Mouse (Mus musculus) midbrain, embryonic 15.5 days (tissue): ENCODE results near the gene Zfp385a. TPM values are rescaled to one million over a fixed set of nuclear protein-coding genes. Genes with fewer than 3 reads are reported as not detected.

Experiments
- ATAC-seq: fragments of 200-750 bp; cut with Nextera tagmentation; replicated peaks from 2 replicates; pipeline ENCODE4 v1.8.0; 2017; ENCODE audit warnings: moderate TSS enrichment
- H3K27ac ChIP-seq: fragments of 300-500 bp; sonication (generic); 2 replicates; pipeline ENCODE4 v1.5.1; 2015; ENCODE audit warnings: mild to moderate bottlenecking, inconsistent platforms
- H3K27me3 ChIP-seq: fragments of 300-500 bp; sonication (generic); replicated peaks from 2 replicates; pipeline ENCODE4 v1.6.1; 2015; ENCODE audit warnings: inconsistent platforms
- H3K36me3 ChIP-seq: fragments of 300-500 bp; sonication (generic); replicated peaks from 2 replicates; pipeline ENCODE4 v1.6.1; 2015; ENCODE audit warnings: inconsistent platforms
- H3K4me1 ChIP-seq: fragments of 300-500 bp; sonication (generic); 2 replicates; pipeline ENCODE4 v1.6.1; 2015; ENCODE audit warnings: inconsistent platforms
- H3K4me2 ChIP-seq: fragments of 300-500 bp; sonication (generic); 2 replicates; pipeline ENCODE4 v1.6.1; 2015; ENCODE audit warnings: inconsistent platforms, mild to moderate bottlenecking, moderate library complexity
- H3K4me3 ChIP-seq: fragments of 300-500 bp; sonication (generic); 2 replicates; pipeline ENCODE4 v1.5.1; 2015; ENCODE audit warnings: mild to moderate bottlenecking, inconsistent platforms
- H3K9ac ChIP-seq: fragments of 300-500 bp; sonication (generic); 2 replicates; pipeline ENCODE4 v1.6.1; 2015; ENCODE audit warnings: mild to moderate bottlenecking, inconsistent platforms
- H3K9me3 ChIP-seq: fragments of 300-500 bp; sonication (generic); 2 replicates; pipeline ENCODE4 v1.6.1; 2016; ENCODE audit warnings: inconsistent platforms
- WGBS: fragments of 180-500 bp; shearing (Covaris S2); methylation state at CpG from one replicate; pipeline ENCODE4 v1.1.7; 2015; ENCODE audit warnings: mixed read lengths; 5-methylcytosine and 5-hydroxymethylcytosine counted together
- polyA plus RNA-seq: library from polyadenylated mRNA; unstranded; fragments of >200 nt; fragmentation: Nextera tagmentation; extraction: Ambion mirVana; gene quantifications from 2 replicates; pipeline ENCODE4 v1.2.1, GENCODE M21; 2015

Gene Zfp385a
- polyA plus RNA-seq, 1 experiment from 2014 or later, result 24.4 TPM

- H3K9me3 ChIP-seq, result no peaks in the 10 kb centered on the region
- no peak overlapping the region; the same call in 1 of the 2 replicates for H3K9ac ChIP-seq
- H3K4me2 ChIP-seq, result peak overlapping the region; percentile 40; the same call in 1 of the 2 replicates
- WGBS, result 11% methylated on average over 18 of the region's 18 CpGs
- H3K27ac ChIP-seq, result peak overlapping the region; percentile 31; the same call in 1 of the 2 replicates
- H3K4me3 ChIP-seq, result no peak overlapping the region
- no peaks in the 10 kb centered on the region for H3K27me3 ChIP-seq
- no peak for ATAC-seq
- peaks cover 20% of the 10 kb centered on the region for H3K4me1 ChIP-seq
- H3K36me3 ChIP-seq, result peaks cover 27% of the 10 kb centered on the region; the same call in 1 of the 2 replicates
These were observed 26.3 kb downstream of the Zfp385a start for GRCm38 (mm10) chr15:103313495-103314095.

DNA sequence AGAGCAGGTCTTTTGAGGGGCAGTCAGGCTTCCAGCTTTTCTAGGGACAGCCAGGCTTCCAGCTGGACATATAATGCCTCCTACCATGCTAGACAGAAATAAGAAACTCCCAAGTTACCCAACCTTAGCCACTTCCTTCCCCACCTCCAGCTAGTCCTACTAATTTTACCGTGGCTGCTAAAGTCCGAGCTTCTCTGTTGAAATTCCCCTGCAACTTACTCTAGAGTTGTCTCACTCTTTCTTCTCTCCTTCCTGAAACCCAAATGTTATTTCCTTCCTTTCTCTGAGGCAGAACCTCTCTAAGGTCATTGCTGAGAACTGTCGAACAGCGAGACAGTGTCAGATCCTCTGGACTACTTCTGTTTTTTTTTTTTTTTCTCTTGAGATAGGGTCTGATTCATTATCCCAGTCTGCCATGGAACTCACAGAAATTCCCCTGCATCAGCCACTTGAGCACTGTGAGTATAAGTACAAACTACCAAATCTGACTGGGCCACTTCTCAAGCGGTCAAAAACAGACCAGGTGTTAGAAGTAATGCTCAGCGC is 29.5 kb downstream of the Zfp385a start, which contains the start of gene Gpr84:
Gene Gpr84, minus strand, starts transcription at position 248 of the 546 bp plus-strand sequence.
- Histone ChIP-seq H3K9me3 (no peaks in the 10 kb centered on the region), H3K27me3 (no peaks in the 10 kb centered on the region), H3K27ac (no peak within 1 kb of the TSS), H3K4me3 (no peak within 1 kb of the TSS), H3K4me2 (no peak within 1 kb of the TSS), H3K36me3 (0 out of 2 replicates have a peak, but pooled peaks cover under 1% of the 10 kb centered on the region), H3K9ac (no peak within 1 kb of the TSS), H3K4me1 (peaks cover 39% of the 10 kb centered on the region)
- no peak for ATAC-seq
- WGBS, result 79% methylated on average over 6 of the region's 6 CpGs

DNA sequence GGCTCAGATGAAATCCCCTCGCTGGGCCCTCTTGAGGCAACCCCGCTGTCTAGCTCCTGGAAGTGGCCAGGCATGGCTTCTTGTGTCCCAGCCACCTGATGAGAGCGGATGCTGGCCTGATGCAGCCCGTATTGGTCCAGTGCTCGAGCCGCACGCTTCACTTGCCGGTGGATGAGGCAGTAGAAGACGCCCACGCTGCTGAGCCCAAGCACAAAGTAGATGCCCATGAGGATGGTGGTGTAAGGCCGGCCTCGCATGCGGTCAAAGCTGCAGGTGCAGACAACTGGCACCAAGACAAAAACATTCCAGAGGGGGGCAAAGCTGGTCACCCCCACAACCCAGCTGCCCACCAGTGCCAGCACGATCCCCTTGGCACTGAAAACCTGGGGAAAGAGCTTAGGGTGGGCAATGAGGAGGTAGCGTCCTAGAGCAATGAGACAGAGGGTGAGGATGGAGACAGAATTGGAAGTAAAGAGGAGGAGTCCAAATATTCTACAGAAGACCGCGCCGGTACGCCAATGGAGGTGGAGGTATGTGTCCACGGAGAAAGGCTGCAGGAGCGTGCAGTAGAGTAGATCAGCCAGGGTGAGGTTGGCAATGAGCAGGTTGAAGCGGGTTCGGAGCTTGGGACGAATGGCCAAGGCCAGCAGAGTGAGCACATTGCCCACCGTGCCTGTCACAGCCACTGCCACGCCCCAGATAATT is 30.9 kb downstream of the Zfp385a start:
- 62% methylated on average over 26 of the region's 26 CpGs for WGBS
- Histone ChIP-seq H3K9ac (0 out of 2 replicates have a peak overlapping the region, but pooled peaks have one; percentile 4), H3K27ac (no peak overlapping the region), H3K9me3 (no peaks in the 10 kb centered on the region), H3K27me3 (no peaks in the 10 kb centered on the region), H3K36me3 (no peaks in the 10 kb centered on the region), H3K4me2 (peak overlapping the region; percentile 17; the same call in 1 of the 2 replicates), H3K4me1 (peaks cover 32% of the 10 kb centered on the region), H3K4me3 (no peak overlapping the region)
- ATAC-seq, result no peak

GRCm38 (mm10) chr15:103308056-103308875 is 31.6 kb downstream of the Zfp385a start:
- H3K4me3 ChIP-seq, result no peak overlapping the region
- no peak overlapping the region for H3K27ac ChIP-seq
- 0 out of 2 replicates have a peak overlapping the region, but pooled peaks have one; percentile 4 for H3K9ac ChIP-seq
- H3K36me3 ChIP-seq, result no peaks in the 10 kb centered on the region
- ATAC-seq, result no peak
- H3K27me3 ChIP-seq, result no peaks in the 10 kb centered on the region
- H3K9me3 ChIP-seq, result no peaks in the 10 kb centered on the region
- peak overlapping the region; percentile 17; the same call in 1 of the 2 replicates for H3K4me2 ChIP-seq
- H3K4me1 ChIP-seq, result peaks cover 35% of the 10 kb centered on the region
- WGBS, result 45% methylated on average over 28 of the region's 28 CpGs

DNA sequence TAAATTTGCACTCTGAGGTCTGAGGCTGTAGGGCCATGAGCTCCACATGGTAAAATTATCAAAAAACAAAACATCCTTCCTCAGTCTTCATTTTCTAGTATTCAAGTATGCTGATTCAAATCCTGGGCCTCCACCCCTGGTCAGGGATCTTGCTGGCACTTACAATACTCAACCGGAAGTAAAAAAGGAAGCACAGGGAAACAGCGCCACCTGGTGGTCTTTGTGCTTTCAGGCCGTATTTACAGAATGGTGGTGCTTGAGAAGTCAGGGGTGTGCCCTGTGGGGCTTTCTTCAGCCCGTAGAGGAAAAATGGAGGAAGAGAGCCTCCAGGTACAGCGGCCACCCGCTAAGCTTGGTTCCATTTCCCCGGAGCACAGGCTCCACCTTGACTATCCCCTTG is 32.8 kb downstream of the Zfp385a start:
- Histone ChIP-seq H3K27me3 (no peaks in the 10 kb centered on the region), H3K9ac (no peak overlapping the region), H3K4me2 (peak overlapping the region; percentile 11; the same call in 1 of the 2 replicates), H3K4me3 (no peak overlapping the region), H3K4me1 (peaks cover 46% of the 10 kb centered on the region), H3K9me3 (no peaks in the 10 kb centered on the region), H3K27ac (peak overlapping the region; percentile 98), H3K36me3 (no peaks in the 10 kb centered on the region)
- ATAC-seq, result no peak
- under 1% methylated on average over 7 of the region's 7 CpGs for WGBS

DNA sequence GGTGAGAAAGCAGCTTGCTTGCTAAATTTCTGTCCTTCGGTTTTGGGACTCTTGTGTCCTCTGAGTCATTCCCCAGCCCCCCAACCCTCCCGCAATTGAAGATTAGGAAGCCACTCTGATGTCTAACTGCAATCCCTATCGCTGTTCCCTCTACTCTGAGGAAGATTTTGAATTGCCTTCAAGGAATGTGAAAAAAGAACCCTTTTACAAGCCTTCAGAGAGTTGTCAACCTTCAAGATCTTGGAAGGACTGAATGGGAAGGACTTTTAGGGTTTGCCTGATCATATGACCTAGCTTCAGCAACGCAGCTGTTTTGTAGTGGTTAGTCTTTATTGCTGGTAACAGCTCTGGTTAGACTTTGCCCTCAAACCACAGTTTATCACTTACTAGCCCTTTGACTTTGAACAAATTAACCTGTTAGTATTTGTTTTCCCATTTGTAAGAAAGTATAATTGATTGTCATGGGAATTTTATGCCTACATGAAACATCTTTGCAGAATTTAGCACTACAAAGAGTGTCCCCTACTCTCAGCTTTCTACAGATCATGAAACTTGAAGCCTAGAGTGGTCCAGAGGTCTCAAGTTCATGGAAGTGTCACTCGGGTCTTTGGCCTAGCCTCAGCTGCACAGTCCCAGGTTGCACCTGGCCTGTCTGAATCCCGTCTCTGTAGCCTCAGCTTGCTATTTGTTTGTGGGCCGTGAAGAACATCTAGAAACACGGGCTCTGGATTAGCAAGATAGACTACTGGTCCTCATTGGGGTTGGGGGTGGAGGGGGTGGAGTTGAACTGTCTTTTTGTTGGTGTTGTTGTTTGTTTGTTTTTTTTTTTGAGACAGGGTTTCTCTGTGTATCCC is 33.9 kb downstream of the Zfp385a start:
- no peaks in the 10 kb centered on the region for H3K27me3 ChIP-seq
- peak overlapping the region; percentile 61 for H3K9ac ChIP-seq
- peak overlapping the region; percentile 37 for H3K4me3 ChIP-seq
- peaks cover 57% of the 10 kb centered on the region for H3K4me1 ChIP-seq
- no peak for ATAC-seq
- peak overlapping the region; percentile 67 for H3K4me2 ChIP-seq
- no peaks in the 10 kb centered on the region for H3K36me3 ChIP-seq
- H3K27ac ChIP-seq, result peak overlapping the region; percentile 98
- WGBS, result 33% methylated on average over 8 of the region's 8 CpGs
- H3K9me3 ChIP-seq, result no peaks in the 10 kb centered on the region

GRCm38 (mm10) chr15:103305070-103305678 is 34.7 kb downstream of the Zfp385a start:
- peak overlapping the region; percentile 68 for H3K4me2 ChIP-seq
- H3K9me3 ChIP-seq, result no peaks in the 10 kb centered on the region
- H3K4me3 ChIP-seq, result peak overlapping the region; percentile 40
- peak overlapping the region; percentile 98 for H3K27ac ChIP-seq
- H3K36me3 ChIP-seq, result no peaks in the 10 kb centered on the region
- WGBS, result under 1% methylated on average over 71 of the region's 71 CpGs
- H3K27me3 ChIP-seq, result no peaks in the 10 kb centered on the region
- peaks cover 65% of the 10 kb centered on the region for H3K4me1 ChIP-seq
- ATAC-seq, result peak; percentile 96
- peak overlapping the region; percentile 61 for H3K9ac ChIP-seq

GRCm38 (mm10) chr15:103304616-103304969 is 35.3 kb downstream of the Zfp385a start:
- Histone ChIP-seq H3K4me1 (peaks cover 71% of the 10 kb centered on the region), H3K4me2 (peak overlapping the region; percentile 68), H3K4me3 (peak overlapping the region; percentile 40), H3K36me3 (no peaks in the 10 kb centered on the region), H3K9ac (peak overlapping the region; percentile 54), H3K27ac (peak overlapping the region; percentile 98), H3K27me3 (no peaks in the 10 kb centered on the region), H3K9me3 (no peaks in the 10 kb centered on the region)
- ATAC-seq, result peak; percentile 7
- WGBS, result under 1% methylated on average over 9 of the region's 9 CpGs

- H3K9ac ChIP-seq, result peak overlapping the region; percentile 54; the same call in 1 of the 2 replicates
- peak overlapping the region; percentile 40 for H3K4me3 ChIP-seq
- H3K27me3 ChIP-seq, result no peaks in the 10 kb centered on the region
- peak overlapping the region; percentile 98 for H3K27ac ChIP-seq
- H3K4me2 ChIP-seq, result peak overlapping the region; percentile 68
- no peaks in the 10 kb centered on the region for H3K9me3 ChIP-seq
- peaks cover 76% of the 10 kb centered on the region for H3K4me1 ChIP-seq
- WGBS, result 9% methylated on average over 8 of the region's 8 CpGs
- H3K36me3 ChIP-seq, result no peaks in the 10 kb centered on the region
- ATAC-seq, result no peak
These were observed 35.8 kb downstream of the Zfp385a start for GRCm38 (mm10) chr15:103303916-103304615.

- WGBS, result 41% methylated on average over 6 of the region's 6 CpGs
- H3K4me2 ChIP-seq, result no peak overlapping the region
These were observed 37.4 kb downstream of the Zfp385a start for GRCm38 (mm10) chr15:103302341-103303021.

More at GRCm38 (mm10) chr15:103302341-103303021, 37.4 kb downstream of the Zfp385a start:
- Histone ChIP-seq H3K9me3 (no peaks in the 10 kb centered on the region), H3K27me3 (no peaks in the 10 kb centered on the region), H3K27ac (peak overlapping the region; percentile 98), H3K4me3 (no peak overlapping the region), H3K36me3 (no peaks in the 10 kb centered on the region), H3K4me1 (peaks cover 90% of the 10 kb centered on the region), H3K9ac (0 out of 2 replicates have a peak overlapping the region, but pooled peaks have one; percentile 2)
- ATAC-seq, result no peak
